Mouse (Mus musculus) lung, adult 2 months (tissue): ENCODE data around the gene Olfr1276. TPM values are rescaled to one million over a fixed set of nuclear protein-coding genes. Genes with fewer than 3 reads are reported as not detected.

Experiments
- DNase-seq: peaks from one replicate; pipeline ENCODE4 v3.0.0; 2022
- H3K4me1 ChIP-seq: fragments of 200-500 bp; 2 replicates; pipeline ENCODE4 v1.6.1; 2011; ENCODE audit warnings: low read length; ENCODE audit not compliant: control insufficient read depth, insufficient read depth
- H3K4me3 ChIP-seq: fragments of 200-500 bp; replicated peaks from 2 replicates; pipeline ENCODE3; 2011; ENCODE audit warnings: low read depth, mild to moderate bottlenecking, control low read depth, low read length; ENCODE audit errors: extremely low read depth
- CTCF ChIP-seq: fragments of 200-500 bp; IDR thresholded peaks from 2 replicates; pipeline ENCODE4 v1.5.1; 2011; ENCODE audit warnings: mild to moderate bottlenecking, low read length, control low read depth; ENCODE audit not compliant: insufficient read depth
- POLR2A ChIP-seq: fragments of 200-500 bp; IDR thresholded peaks from 2 replicates; pipeline ENCODE4 v1.6.1; 2011; ENCODE audit warnings: low read depth, mild to moderate bottlenecking, control low read depth, low read length, borderline replicate concordance; ENCODE audit errors: extremely low read depth
- WGBS: fragments of 180-500 bp; shearing (Covaris S2); methylation state at CpG from one replicate; pipeline ENCODE4 v1.1.7; 2018; 5-methylcytosine and 5-hydroxymethylcytosine counted together
- polyA plus RNA-seq: library from polyadenylated mRNA; depleted of rRNA; stranded (reverse); fragments of >200 nt; gene quantifications from 2 replicates; pipeline ENCODE4 v1.2.3, GENCODE M21; 2012; rRNA removed

Gene Olfr1276
- not detected in 2 replicates for polyA plus RNA-seq

- H3K4me3 ChIP-seq: no peak within 1 kb of the TSS
- H3K4me1 ChIP-seq: no peaks in the 10 kb centered on the region
- no peak for DNase-seq
- TF ChIP-seq CTCF (no peak), POLR2A (no peak)
Observed at GRCm38 (mm10) chr2:111254216-111254615, at the start of gene Olfr1276. Gene Olfr1276, plus strand, starts transcription at chr2:111254516.

GRCm38 (mm10) chr2:111229502-111229901 lies 24.8 kb upstream of the Olfr1276 start, which contains the start of gene 4930430A15Rik:
Gene 4930430A15Rik, minus strand, starts transcription at chr2:111229602.
- no peaks in the 10 kb centered on the region for H3K4me1 ChIP-seq
- WGBS: 78% methylated on average over 6 of the region's 6 CpGs
- no peak within 1 kb of the TSS for H3K4me3 ChIP-seq
- DNase-seq: no peak
- no peak for TF ChIP-seq CTCF
- TF ChIP-seq POLR2A: no peak

GRCm38 (mm10) chr2:111235186-111235585 lies 19.1 kb upstream of the Olfr1276 start, which contains the start of gene Olfr1275:
Gene Olfr1275, minus strand, starts transcription at chr2:111235286.
- no peak for DNase-seq
- WGBS: 74% methylated on average over 1 of the region's 1 CpGs
- Histone ChIP-seq H3K4me3 (no peak within 1 kb of the TSS), H3K4me1 (no peaks in the 10 kb centered on the region)
- TF ChIP-seq POLR2A: no peak

GRCm38 (mm10) chr2:111274006-111274405 lies 19.7 kb downstream of the Olfr1276 start, which contains the start of gene Olfr1277:
Gene Olfr1277, minus strand, starts transcription at chr2:111274106.
- no peaks in the 10 kb centered on the region for H3K4me1 ChIP-seq
- TF ChIP-seq CTCF: no peak
- H3K4me3 ChIP-seq: no peak within 1 kb of the TSS
- DNase-seq: no peak
- 74% methylated on average over 2 of the region's 2 CpGs for WGBS

- no peak for DNase-seq
- no peak for TF ChIP-seq POLR2A
- Histone ChIP-seq H3K4me3 (no peak within 1 kb of the TSS), H3K4me1 (no peaks in the 10 kb centered on the region)
Observed at GRCm38 (mm10) chr2:111289836-111290235, 35.5 kb downstream of the Olfr1276 start, which contains the start of gene Olfr1278. Gene Olfr1278, plus strand, starts transcription at chr2:111290136.

- no peak for TF ChIP-seq CTCF
- no peak for TF ChIP-seq POLR2A
- DNase-seq: no peak
- no peaks in the 10 kb centered on the region for H3K4me1 ChIP-seq
- no peak overlapping the region for H3K4me3 ChIP-seq
Observed at GRCm38 (mm10) chr2:111298541-111298940, 44.2 kb downstream of the Olfr1276 start.

GRCm38 (mm10) chr2:111300374-111300773 lies 46.1 kb downstream of the Olfr1276 start, which contains the start of gene Olfr1279:
Gene Olfr1279, plus strand, starts transcription at chr2:111300635.
- Histone ChIP-seq H3K4me1 (no peaks in the 10 kb centered on the region), H3K4me3 (no peak within 1 kb of the TSS)
- DNase-seq: no peak
- TF ChIP-seq POLR2A (no peak), CTCF (no peak)

Other genes starting within 250 kb of the Olfr1276 start
- gene Gm13941, start 148.5 kb upstream of the Olfr1276 start, polyA plus RNA-seq: not detected in 2 replicates
- gene Gm15130, start 101.6 kb upstream of the Olfr1276 start, polyA plus RNA-seq: not detected in 2 replicates
- gene 4930430A15Rik, start 24.9 kb upstream of the Olfr1276 start, polyA plus RNA-seq: not detected in 2 replicates
- not detected in 2 replicates for gene Olfr1275, start 19.2 kb upstream of the Olfr1276 start, polyA plus RNA-seq
- not detected in 2 replicates for gene Olfr1277, start 19.6 kb downstream of the Olfr1276 start, polyA plus RNA-seq
- not detected in 2 replicates for gene Olfr1278, start 35.6 kb downstream of the Olfr1276 start, polyA plus RNA-seq
- not detected in 2 replicates for gene Olfr1279, start 46.1 kb downstream of the Olfr1276 start, polyA plus RNA-seq
- not detected in 2 replicates for gene Olfr1280, start 59.5 kb downstream of the Olfr1276 start, polyA plus RNA-seq
- gene Olfr1281, start 72.0 kb downstream of the Olfr1276 start, polyA plus RNA-seq: not detected in 2 replicates
- not detected in 2 replicates for gene Olfr1282, start 81.6 kb downstream of the Olfr1276 start, polyA plus RNA-seq
- gene Olfr1283, start 112.3 kb downstream of the Olfr1276 start, polyA plus RNA-seq: not detected in 2 replicates
- gene Olfr1284, start 121.0 kb downstream of the Olfr1276 start, polyA plus RNA-seq: not detected in 2 replicates
- not detected in 2 replicates for gene Olfr1286, start 168.6 kb downstream of the Olfr1276 start, polyA plus RNA-seq
- not detected in 2 replicates for gene Olfr1287, start 194.6 kb downstream of the Olfr1276 start, polyA plus RNA-seq
- gene Olfr1288, start 219.6 kb downstream of the Olfr1276 start, polyA plus RNA-seq: not detected in 2 replicates
- not detected in 2 replicates for gene Olfr1289, start 226.3 kb downstream of the Olfr1276 start, polyA plus RNA-seq
- gene Olfr1290, start 239.3 kb downstream of the Olfr1276 start, polyA plus RNA-seq: not detected in 2 replicates
- not detected in 2 replicates for gene Olfr1291-ps1, start 242.7 kb downstream of the Olfr1276 start, polyA plus RNA-seq